Comparison of ENCODE assay signal across 17 mouse cellular contexts in genomic region chrX:113724124-113724523, GRCm38 (mm10).
DNase-seq lines count a peak whose midpoint lies in the region; ATAC-seq and TF ChIP-seq lines count a peak whose summit lies in the region.
"Had no signal": no experiment of that assay in that cellular context is flagged by ENCODE, and none has a peak within 500 bp of the region (broad histone marks: within the 10 kb centered on the region; RNA-seq: fewer than 3 reads in every experiment).

No protein-coding gene starts in this region.

- peak; percentile 53 for DNase-seq in midbrain, embryonic 14.5 days
- DNase-seq in midbrain, embryonic 10.5 days (ENCODE audit: low spot score) = no peak
- no peak for DNase-seq in thymus, adult 2 months
- DNase-seq: adrenal gland, postnatal 10 days; cerebellum, adult 8-10 months; heart, postnatal 36 days; kidney, adult 8-10 months; kidney, postnatal 10 days; lung, embryonic 14.5 days; thymus, postnatal 14 days had no signal

- H3K27ac ChIP-seq in forebrain, embryonic 16.5 days (ENCODE audit: low read length) = no peak overlapping the region
- no peak overlapping the region for H3K27ac ChIP-seq in forebrain, embryonic 12.5 days
- H3K27ac ChIP-seq in midbrain, embryonic 14.5 days (replicated peaks; ENCODE audit: low read depth, low read length) = no peak overlapping the region
- no peak overlapping the region for H3K27ac ChIP-seq in midbrain, embryonic 10.5 days (replicated peaks)
- no peak overlapping the region for H3K27ac ChIP-seq in midbrain, embryonic 16.5 days (ENCODE audit: low read length)
- H3K27ac ChIP-seq in thymus, adult 2 months (ENCODE audit: control insufficient read depth, insufficient read depth, low read length) = no peak overlapping the region
- no peak overlapping the region for H3K27ac ChIP-seq in liver, embryonic 12.5 days
- H3K27ac ChIP-seq: heart, embryonic 15.5 days; left cerebral cortex, adult 2 months; liver, embryonic 14.5 days had no signal

- TF ChIP-seq POLR2A in thymus, adult 2 months (IDR thresholded peaks at IDR 0.05; ENCODE audit: control insufficient read depth, extremely low read depth, insufficient read depth, low read length, poor library complexity) = no peak

- H3K27me3 ChIP-seq in forebrain, embryonic 16.5 days (replicated peaks; ENCODE audit: control insufficient read depth, insufficient read depth, low read length) = no peaks in the 10 kb centered on the region
- no peaks in the 10 kb centered on the region for H3K27me3 ChIP-seq in forebrain, embryonic 12.5 days
- H3K27me3 ChIP-seq in midbrain, embryonic 14.5 days (ENCODE audit: control insufficient read depth, insufficient read depth, low read length) = no peaks in the 10 kb centered on the region
- H3K27me3 ChIP-seq in midbrain, embryonic 10.5 days (ENCODE audit: low read depth, poor library complexity, severe bottlenecking) = no peaks in the 10 kb centered on the region
- no peaks in the 10 kb centered on the region for H3K27me3 ChIP-seq in midbrain, embryonic 16.5 days (ENCODE audit: control insufficient read depth, insufficient read depth, low read depth, low read length)
- H3K27me3 ChIP-seq in thymus, adult 2 months (ENCODE audit: control insufficient read depth, insufficient read depth, low read length) = no peaks in the 10 kb centered on the region
- no peaks in the 10 kb centered on the region for H3K27me3 ChIP-seq in liver, embryonic 12.5 days (replicated peaks)
- H3K27me3 ChIP-seq: heart, embryonic 15.5 days had no signal

- no peak overlapping the region for H3K4me2 ChIP-seq in forebrain, embryonic 16.5 days (ENCODE audit: low read length)
- no peak overlapping the region for H3K4me2 ChIP-seq in forebrain, embryonic 12.5 days
- no peak overlapping the region for H3K4me2 ChIP-seq in midbrain, embryonic 14.5 days (ENCODE audit: low read length)
- H3K4me2 ChIP-seq in midbrain, embryonic 16.5 days (ENCODE audit: low read length) = no peak overlapping the region
- H3K4me2 ChIP-seq in liver, embryonic 12.5 days = no peak overlapping the region
- H3K4me2 ChIP-seq: heart, embryonic 15.5 days; lung, embryonic 14.5 days had no signal

- no peaks in the 10 kb centered on the region for H3K36me3 ChIP-seq in forebrain, embryonic 16.5 days (ENCODE audit: control insufficient read depth, insufficient read depth)
- H3K36me3 ChIP-seq in forebrain, embryonic 12.5 days (replicated peaks) = no peaks in the 10 kb centered on the region
- H3K36me3 ChIP-seq in midbrain, embryonic 14.5 days (ENCODE audit: control insufficient read depth, insufficient read depth, low read length) = no peaks in the 10 kb centered on the region
- H3K36me3 ChIP-seq in midbrain, embryonic 10.5 days = no peaks in the 10 kb centered on the region
- H3K36me3 ChIP-seq in midbrain, embryonic 16.5 days (ENCODE audit: control insufficient read depth, insufficient read depth, low read length) = no peaks in the 10 kb centered on the region
- H3K36me3 ChIP-seq in thymus, adult 2 months (ENCODE audit: control insufficient read depth, insufficient read depth, low read length) = no peaks in the 10 kb centered on the region
- no peaks in the 10 kb centered on the region for H3K36me3 ChIP-seq in liver, embryonic 12.5 days
- H3K36me3 ChIP-seq: heart, embryonic 15.5 days had no signal

- 0 out of 2 replicates have a peak, but pooled peaks have one; percentile 58 for ATAC-seq in forebrain, embryonic 16.5 days
- no peak for ATAC-seq in forebrain, embryonic 12.5 days (ENCODE audit: low FRiP score)
- ATAC-seq in midbrain, embryonic 14.5 days (ENCODE audit: low FRiP score, low TSS enrichment) = no peak
- ATAC-seq in midbrain, embryonic 16.5 days = peak; percentile 79
- ATAC-seq in liver, embryonic 12.5 days = no peak

- no peak for TF ChIP-seq CTCF in thymus, adult 2 months (IDR thresholded peaks at IDR 0.05; ENCODE audit: borderline replicate concordance, control insufficient read depth, extremely low read depth, insufficient read depth, low read length, poor library complexity)

- H3K9me3 ChIP-seq in forebrain, embryonic 16.5 days (ENCODE audit: control insufficient read depth, low read length) = no peaks in the 10 kb centered on the region
- no peaks in the 10 kb centered on the region for H3K9me3 ChIP-seq in forebrain, embryonic 12.5 days
- H3K9me3 ChIP-seq in midbrain, embryonic 14.5 days (ENCODE audit: control insufficient read depth, low read length) = no peaks in the 10 kb centered on the region
- H3K9me3 ChIP-seq in midbrain, embryonic 10.5 days (replicated peaks) = no peaks in the 10 kb centered on the region
- no peaks in the 10 kb centered on the region for H3K9me3 ChIP-seq in midbrain, embryonic 16.5 days (replicated peaks; ENCODE audit: control insufficient read depth, low read length, poor library complexity, severe bottlenecking)
- H3K9me3 ChIP-seq in liver, embryonic 12.5 days (replicated peaks) = no peaks in the 10 kb centered on the region
- H3K9me3 ChIP-seq: heart, embryonic 15.5 days had no signal

- H3K9ac ChIP-seq in forebrain, embryonic 16.5 days (replicated peaks; ENCODE audit: low read depth, low read length) = no peak overlapping the region
- no peak overlapping the region for H3K9ac ChIP-seq in forebrain, embryonic 12.5 days
- no peak overlapping the region for H3K9ac ChIP-seq in midbrain, embryonic 14.5 days (replicated peaks; ENCODE audit: low read length)
- no peak overlapping the region for H3K9ac ChIP-seq in midbrain, embryonic 16.5 days (ENCODE audit: low read depth, low read length)
- H3K9ac ChIP-seq in liver, embryonic 12.5 days = no peak overlapping the region
- H3K9ac ChIP-seq: heart, embryonic 15.5 days; liver, embryonic 14.5 days; lung, embryonic 14.5 days had no signal

- no peak overlapping the region for H3K4me3 ChIP-seq in forebrain, embryonic 16.5 days (replicated peaks; ENCODE audit: low read length)
- H3K4me3 ChIP-seq in forebrain, embryonic 12.5 days (replicated peaks) = no peak overlapping the region
- no peak overlapping the region for H3K4me3 ChIP-seq in midbrain, embryonic 14.5 days (replicated peaks; ENCODE audit: low read depth, low read length)
- no peak overlapping the region for H3K4me3 ChIP-seq in midbrain, embryonic 10.5 days
- no peak overlapping the region for H3K4me3 ChIP-seq in midbrain, embryonic 16.5 days (ENCODE audit: low read depth, low read length)
- no peak overlapping the region for H3K4me3 ChIP-seq in thymus, adult 2 months (ENCODE audit: control insufficient read depth, insufficient read depth, low read length)
- H3K4me3 ChIP-seq in liver, embryonic 12.5 days = no peak overlapping the region
- H3K4me3 ChIP-seq: heart, embryonic 15.5 days; left cerebral cortex, adult 2 months had no signal

- no peaks in the 10 kb centered on the region for H3K4me1 ChIP-seq in forebrain, embryonic 16.5 days (replicated peaks; ENCODE audit: control insufficient read depth, insufficient read depth, low read length)
- H3K4me1 ChIP-seq in forebrain, embryonic 12.5 days = no peaks in the 10 kb centered on the region
- H3K4me1 ChIP-seq in midbrain, embryonic 14.5 days (ENCODE audit: control insufficient read depth, insufficient read depth, low read length) = no peaks in the 10 kb centered on the region
- no peaks in the 10 kb centered on the region for H3K4me1 ChIP-seq in midbrain, embryonic 10.5 days
- no peaks in the 10 kb centered on the region for H3K4me1 ChIP-seq in midbrain, embryonic 16.5 days (ENCODE audit: control insufficient read depth, insufficient read depth, low read length)
- H3K4me1 ChIP-seq in thymus, adult 2 months (replicated peaks; ENCODE audit: control insufficient read depth, insufficient read depth, low read length) = no peaks in the 10 kb centered on the region
- H3K4me1 ChIP-seq in liver, embryonic 12.5 days = no peaks in the 10 kb centered on the region
- H3K4me1 ChIP-seq: heart, embryonic 15.5 days had no signal

Comparison
In these comparisons a context has a peak if more than half of its experiments do, and no peak if none do; other contexts are left out.
1. ATAC-seq: peak in forebrain, embryonic 16.5 days (single experiment) and midbrain, embryonic 16.5 days (single experiment); none in forebrain, embryonic 12.5 days (single experiment), midbrain, embryonic 14.5 days (single experiment) and liver, embryonic 12.5 days (single experiment).